Mouse (Mus musculus) midbrain, embryonic 11.5 days (tissue): Measurements from ENCODE around the gene Ang2. TPM values are rescaled to one million over a fixed set of nuclear protein-coding genes. Genes with fewer than 3 reads are reported as not detected.
"Not testable (repeated sequence)": the region's sequence is repeated elsewhere in the genome, so short reads cannot be mapped to it uniquely, and the experiment has no call there.

ENCODE experiments used
- ATAC-seq: fragments of 200-750 bp; cut with Nextera tagmentation; 2 replicates; pipeline ENCODE4 v1.8.0; 2017; ENCODE audit warnings: moderate TSS enrichment, moderate library complexity; ENCODE audit not compliant: low FRiP score
- DNase-seq: peaks from one replicate; pipeline ENCODE4 v3.0.0; 2015; ENCODE audit warnings: low spot score; ENCODE audit errors: missing footprints
- H3K27ac ChIP-seq: fragments of 300-500 bp; sonication (generic); 2 replicates; pipeline ENCODE4 v1.5.1; 2014; ENCODE audit warnings: low read depth, low read length
- H3K27me3 ChIP-seq: fragments of 300-500 bp; sonication (generic); 2 replicates; pipeline ENCODE4 v1.6.1; 2014; ENCODE audit warnings: mild to moderate bottlenecking, low read length, moderate library complexity, mixed read lengths; ENCODE audit not compliant: control insufficient read depth, insufficient read depth
- H3K36me3 ChIP-seq: fragments of 300-500 bp; sonication (generic); 2 replicates; pipeline ENCODE4 v1.6.1; 2014; ENCODE audit warnings: mild to moderate bottlenecking, low read length, moderate library complexity, mixed read lengths; ENCODE audit not compliant: control insufficient read depth, insufficient read depth
- H3K4me1 ChIP-seq: fragments of 300-500 bp; sonication (generic); 2 replicates; pipeline ENCODE4 v1.6.1; 2014; ENCODE audit warnings: low read length; ENCODE audit not compliant: control insufficient read depth, insufficient read depth
- H3K4me2 ChIP-seq: fragments of 300-500 bp; sonication (generic); 2 replicates; pipeline ENCODE4 v1.6.1; 2014; ENCODE audit warnings: mild to moderate bottlenecking, moderate library complexity
- H3K4me3 ChIP-seq: fragments of 300-500 bp; sonication (generic); 2 replicates; pipeline ENCODE4 v1.5.1; 2014; ENCODE audit warnings: low read depth, low read length
- H3K9ac ChIP-seq: fragments of 300-500 bp; sonication (generic); 2 replicates; pipeline ENCODE4 v1.6.1; 2014; ENCODE audit warnings: low read length
- H3K9me3 ChIP-seq: fragments of 300-500 bp; sonication (generic); 2 replicates; pipeline ENCODE4 v1.6.1; 2016; ENCODE audit warnings: low read length; ENCODE audit not compliant: control insufficient read depth
- WGBS: fragments of 180-500 bp; shearing (Covaris S2); extraction: QIAGEN DNeasy Blood & Tissue Kit; methylation state at CpG from one replicate; pipeline ENCODE4 v1.1.7; 2014; 5-methylcytosine and 5-hydroxymethylcytosine counted together
- polyA plus RNA-seq: library from polyadenylated mRNA; unstranded; fragments of >200 nt; fragmentation: Nextera tagmentation; extraction: Ambion mirVana; gene quantifications from 2 replicates; pipeline ENCODE4 v1.2.1, GENCODE M21; 2014

Gene Ang2
- not detected in 2 replicates for polyA plus RNA-seq

DNA sequence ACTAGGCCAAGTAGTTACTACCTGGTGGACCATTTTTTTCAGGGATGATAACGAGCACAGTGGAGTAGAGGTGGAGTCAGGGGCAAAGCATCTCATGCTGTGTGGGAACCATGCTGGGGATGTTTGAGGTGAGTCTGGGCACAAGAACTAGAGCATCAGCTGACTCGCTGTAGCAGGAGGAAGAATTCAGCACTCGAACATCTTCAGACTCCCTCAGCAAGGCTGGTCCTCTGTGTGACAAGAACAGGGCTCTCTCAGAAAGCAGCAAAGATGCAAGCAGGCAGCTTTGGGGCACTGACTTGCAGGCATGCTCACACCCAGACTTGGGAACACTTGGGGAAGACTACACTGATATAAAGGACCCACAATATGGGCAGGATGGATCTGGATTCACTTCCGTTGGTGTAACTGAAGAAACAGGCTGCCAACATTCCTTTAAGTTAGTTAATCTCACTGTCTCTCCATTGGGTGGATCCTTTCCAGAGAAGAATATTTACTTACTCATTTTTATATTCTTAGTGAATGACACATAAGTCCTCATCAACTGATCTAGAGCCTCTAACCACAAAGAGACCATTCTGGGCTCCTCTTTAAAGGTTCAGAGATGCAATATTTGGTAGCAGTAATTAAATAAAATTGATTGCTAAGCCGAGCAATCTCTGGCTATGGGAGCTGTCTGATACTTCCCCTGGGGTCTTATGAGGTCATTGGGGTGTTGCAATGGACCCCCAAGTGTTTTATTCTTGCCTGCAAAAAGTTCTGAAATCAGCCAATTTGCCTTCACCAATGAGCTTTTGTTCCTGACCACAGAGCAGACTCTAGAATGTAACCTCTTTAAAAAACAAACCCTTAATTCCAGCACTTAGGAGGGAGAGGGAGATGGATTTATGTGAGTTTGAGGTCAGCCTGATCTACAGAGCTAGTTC lies at the start of gene Ang2:
TSS of gene Ang2 (minus strand) at position 51 of the 926 bp plus-strand sequence.
- ATAC-seq, result no peak
- no peaks in the 10 kb centered on the region for H3K9me3 ChIP-seq
- no peak within 1 kb of the TSS for H3K9ac ChIP-seq
- DNase-seq, result no peak
- 79% methylated on average over 5 of the region's 5 CpGs for WGBS
- H3K27ac ChIP-seq, result no peak within 1 kb of the TSS
- H3K36me3 ChIP-seq, result no peaks in the 10 kb centered on the region
- no peak within 1 kb of the TSS for H3K4me2 ChIP-seq
- H3K27me3 ChIP-seq, result no peaks in the 10 kb centered on the region
- no peak within 1 kb of the TSS for H3K4me3 ChIP-seq
- H3K4me1 ChIP-seq, result no peaks in the 10 kb centered on the region

DNA sequence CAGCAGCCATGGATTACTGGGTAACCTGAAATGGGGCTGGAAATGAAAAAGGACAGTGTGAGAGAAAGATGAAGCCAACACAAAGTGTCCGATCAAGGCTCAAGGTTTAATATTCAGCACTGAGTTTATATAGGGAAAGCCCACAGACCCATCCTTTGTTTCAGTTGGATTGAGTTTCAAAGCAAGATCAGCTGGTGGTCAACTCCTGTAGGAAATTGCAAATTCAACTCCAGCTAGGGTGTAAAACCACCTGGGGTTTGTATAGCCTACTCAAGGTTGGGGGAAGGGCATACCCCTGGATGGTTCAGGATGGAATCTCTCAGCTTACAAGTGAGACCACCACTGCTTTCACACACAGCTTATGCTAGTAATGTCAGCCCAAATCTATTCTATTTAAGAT lies 48.8 kb upstream of the Ang2 start:
- ATAC-seq (no peak), DNase-seq (no peak)
- Histone ChIP-seq H3K27ac (no peak overlapping the region), H3K36me3 (no peaks in the 10 kb centered on the region), H3K4me3 (no peak overlapping the region), H3K4me1 (no peaks in the 10 kb centered on the region), H3K27me3 (no peaks in the 10 kb centered on the region), H3K9ac (no peak overlapping the region), H3K4me2 (no peak overlapping the region), H3K9me3 (no peaks in the 10 kb centered on the region)
- WGBS, result 71% methylated on average over 1 of the region's 1 CpGs

DNA sequence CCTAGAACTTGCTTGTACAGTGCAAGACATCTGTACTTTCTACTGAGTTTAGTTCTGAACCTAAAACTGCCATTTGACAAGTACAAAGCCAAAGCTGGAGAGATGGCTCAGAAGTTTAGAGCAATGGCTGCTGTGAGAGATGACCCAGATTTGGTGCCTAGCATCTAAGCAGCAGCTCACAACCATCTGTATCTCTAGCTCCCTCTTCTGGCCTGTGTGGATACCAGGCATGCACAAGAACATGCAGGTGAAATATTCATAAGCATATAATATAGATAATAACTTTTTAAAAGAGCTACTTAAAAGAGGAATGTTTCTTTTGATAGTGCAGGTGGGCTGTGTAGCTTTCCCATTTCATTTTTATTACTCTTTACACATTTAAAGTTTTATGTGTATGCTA lies 42.0 kb upstream of the Ang2 start:
- Histone ChIP-seq H3K4me2 (no peak overlapping the region), H3K4me3 (no peak overlapping the region), H3K27ac (no peak overlapping the region), H3K9me3 (no peaks in the 10 kb centered on the region), H3K27me3 (no peaks in the 10 kb centered on the region), H3K4me1 (no peaks in the 10 kb centered on the region), H3K36me3 (no peaks in the 10 kb centered on the region), H3K9ac (no peak overlapping the region)
- no peak for ATAC-seq
- DNase-seq, result no peak

DNA sequence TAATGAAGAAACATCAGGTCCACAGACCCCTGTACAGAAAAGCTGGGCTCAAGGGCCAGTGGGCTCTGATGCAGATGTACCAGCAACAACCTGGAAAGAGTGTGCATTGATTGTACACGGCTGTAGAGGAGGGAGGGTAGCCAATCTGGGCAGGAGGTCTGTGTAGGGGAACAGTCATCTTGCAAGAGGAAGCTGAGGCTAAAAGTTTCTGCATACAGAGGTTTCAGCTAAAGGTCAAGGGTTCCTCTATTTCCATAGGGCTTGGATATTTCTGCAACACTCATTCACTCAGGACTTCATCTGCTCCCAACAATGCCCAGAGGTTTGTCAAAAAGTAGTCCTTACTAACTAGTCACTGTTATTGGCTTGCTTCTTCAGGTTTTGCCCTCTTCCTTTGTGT lies 38.5 kb upstream of the Ang2 start:
- not testable (repeated sequence) for H3K9me3 ChIP-seq, ATAC-seq, H3K4me1 ChIP-seq, H3K4me3 ChIP-seq, H3K36me3 ChIP-seq, DNase-seq, H3K27ac ChIP-seq, H3K9ac ChIP-seq, H3K27me3 ChIP-seq, H3K4me2 ChIP-seq
- 86% methylated on average over 1 of the region's 1 CpGs for WGBS

DNA sequence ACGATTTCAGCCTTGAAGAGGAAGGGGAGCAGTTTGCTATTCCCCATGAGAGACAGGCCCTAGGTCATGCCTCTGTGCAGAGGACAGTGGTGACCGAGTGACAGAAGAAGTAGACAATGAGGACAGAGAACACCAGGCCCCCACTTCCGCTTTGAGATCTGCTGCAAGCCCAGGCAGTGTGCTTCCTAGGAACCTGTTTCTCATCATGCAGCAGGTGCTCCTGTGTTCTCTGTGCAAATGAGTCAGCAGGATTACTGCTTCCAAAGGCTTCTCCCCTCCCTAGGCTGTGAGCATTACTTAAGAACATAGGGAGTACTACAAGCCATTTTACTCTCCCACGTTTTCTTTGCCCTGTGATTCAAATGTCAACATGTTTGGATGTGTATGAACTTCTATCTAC lies 30.7 kb upstream of the Ang2 start:
- H3K4me2 ChIP-seq, H3K27ac ChIP-seq, H3K9ac ChIP-seq, H3K4me1 ChIP-seq, DNase-seq, H3K36me3 ChIP-seq, H3K9me3 ChIP-seq, ATAC-seq, H3K4me3 ChIP-seq, H3K27me3 ChIP-seq: not testable (repeated sequence)
- WGBS, result 61% methylated on average over 4 of the region's 4 CpGs

DNA sequence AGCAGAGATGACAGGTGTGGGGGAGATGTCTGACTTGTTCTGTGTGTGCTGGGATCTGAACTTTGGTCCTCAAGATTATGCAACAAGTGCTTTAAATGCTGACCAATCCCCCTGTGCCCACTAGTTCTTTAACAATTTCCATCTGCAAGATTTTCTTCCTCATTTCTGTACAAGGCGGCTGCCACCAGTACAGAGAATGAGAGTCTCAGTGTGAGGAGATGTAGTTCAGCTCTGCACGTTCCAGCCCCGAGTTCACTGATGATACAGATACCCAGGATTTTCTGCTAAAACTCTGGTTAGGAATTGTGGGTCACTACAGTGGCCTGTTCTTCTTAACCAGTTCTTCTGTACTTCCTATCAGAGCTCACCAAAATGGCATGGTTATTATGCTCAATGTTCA lies 21.1 kb upstream of the Ang2 start:
- H3K4me2 ChIP-seq, H3K9ac ChIP-seq, H3K9me3 ChIP-seq, H3K4me1 ChIP-seq, H3K27me3 ChIP-seq, DNase-seq, H3K27ac ChIP-seq, H3K36me3 ChIP-seq, ATAC-seq, H3K4me3 ChIP-seq: not testable (repeated sequence)
- 92% methylated on average over 3 of the region's 3 CpGs for WGBS

DNA sequence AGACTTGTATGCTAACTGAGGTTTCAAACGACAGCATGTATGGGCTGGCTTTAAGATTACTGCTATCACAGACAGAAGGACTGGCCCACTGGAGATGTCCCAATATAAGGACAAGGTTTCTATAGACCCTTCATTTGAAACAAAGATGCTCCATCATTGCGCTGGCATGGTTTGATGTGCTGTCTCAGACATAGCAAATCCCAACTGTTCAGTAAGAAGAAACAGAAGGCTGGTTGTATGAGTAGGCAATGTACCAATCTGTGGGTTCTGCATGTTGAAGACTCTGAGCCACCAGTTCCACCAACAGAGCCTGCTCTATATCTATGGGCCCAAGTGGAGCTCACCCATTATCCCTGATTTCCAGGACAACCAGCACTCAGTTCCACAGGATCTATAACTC lies 4.2 kb upstream of the Ang2 start, which contains the start of gene Ear14:
TSS of gene Ear14 (plus strand) at position 277 of the 400 bp plus-strand sequence.
- Histone ChIP-seq H3K4me1 (no peaks in the 10 kb centered on the region), H3K27ac (no peak within 1 kb of the TSS), H3K4me3 (no peak within 1 kb of the TSS), H3K9ac (no peak within 1 kb of the TSS), H3K4me2 (no peak within 1 kb of the TSS), H3K36me3 (no peaks in the 10 kb centered on the region), H3K9me3 (no peaks in the 10 kb centered on the region), H3K27me3 (no peaks in the 10 kb centered on the region)
- no peak for ATAC-seq
- 89% methylated on average over 2 of the region's 2 CpGs for WGBS
- no peak for DNase-seq

DNA sequence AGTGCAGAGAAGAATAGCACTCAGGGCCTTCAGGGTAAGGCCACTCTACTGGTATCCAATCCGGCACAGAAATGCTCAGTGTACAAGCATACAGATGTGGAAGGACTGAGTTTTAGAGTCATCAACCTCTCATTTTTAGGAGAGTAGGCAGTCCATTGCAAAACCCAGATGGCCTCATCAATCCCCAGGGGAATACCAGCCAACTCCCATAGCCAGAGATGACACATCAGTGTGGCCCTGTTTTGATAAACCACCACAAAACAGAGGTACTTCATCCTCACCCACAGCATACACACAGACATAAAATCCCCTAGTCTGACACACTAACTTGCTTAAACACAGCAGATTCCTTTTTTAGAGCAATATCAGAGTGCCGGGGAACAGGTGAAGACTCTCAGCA lies 1.5 kb upstream of the Ang2 start:
- DNase-seq (no peak), ATAC-seq (no peak)
- Histone ChIP-seq H3K4me2 (no peak overlapping the region), H3K27ac (no peak overlapping the region), H3K36me3 (no peaks in the 10 kb centered on the region), H3K9ac (no peak overlapping the region), H3K9me3 (no peaks in the 10 kb centered on the region), H3K27me3 (no peaks in the 10 kb centered on the region), H3K4me3 (no peak overlapping the region), H3K4me1 (no peaks in the 10 kb centered on the region)
- 89% methylated on average over 2 of the region's 2 CpGs for WGBS

DNA sequence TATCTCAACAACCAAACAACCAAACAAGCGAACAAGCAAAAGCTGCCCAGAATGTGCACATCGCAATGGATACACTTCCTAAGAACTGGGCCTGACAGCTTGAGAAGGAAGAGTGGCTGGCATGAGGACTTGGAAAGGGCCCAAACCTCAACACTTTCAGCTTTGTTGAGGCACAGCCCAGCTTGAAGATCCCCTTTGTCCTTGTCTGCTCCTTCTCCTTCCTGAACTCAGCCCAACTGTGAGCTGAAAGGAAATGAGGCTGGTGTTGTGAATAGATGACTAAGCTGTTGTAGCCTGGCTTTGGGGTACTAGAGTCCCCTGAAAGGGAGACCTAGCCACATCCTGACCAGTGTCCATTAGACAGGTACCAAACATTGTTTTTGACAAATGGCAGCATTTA lies 1.1 kb upstream of the Ang2 start:
- no peak for ATAC-seq

More for the DNA sequence above, 1.1 kb upstream of the Ang2 start:
- Histone ChIP-seq H3K4me3 (no peak overlapping the region), H3K4me2 (no peak overlapping the region), H3K9ac (no peak overlapping the region), H3K36me3 (no peaks in the 10 kb centered on the region), H3K27me3 (no peaks in the 10 kb centered on the region), H3K27ac (no peak overlapping the region), H3K4me1 (no peaks in the 10 kb centered on the region), H3K9me3 (no peaks in the 10 kb centered on the region)
- 94% methylated on average over 2 of the region's 2 CpGs for WGBS
- no peak for DNase-seq
